Mouse (Mus musculus) heart, embryonic 15.5 days (tissue): ENCODE data around the gene Zbtb17. TPM values are rescaled to one million over a fixed set of nuclear protein-coding genes. Genes with fewer than 3 reads are reported as not detected.

Source experiments
- ATAC-seq: fragments of 200-750 bp; cut with Nextera tagmentation; replicated peaks from 2 replicates; pipeline ENCODE4 v1.8.0; 2017; ENCODE audit warnings: low read depth, moderate TSS enrichment; ENCODE audit not compliant: insufficient number of reproducible peaks, insufficient read depth, low FRiP score
- H3K27ac ChIP-seq: fragments of 300-500 bp; sonication (generic); 2 replicates; pipeline ENCODE4 v1.5.1; 2015; ENCODE audit warnings: mild to moderate bottlenecking, inconsistent platforms
- H3K27me3 ChIP-seq: fragments of 300-500 bp; sonication (generic); 2 replicates; pipeline ENCODE4 v1.6.1; 2015; ENCODE audit warnings: inconsistent platforms
- H3K36me3 ChIP-seq: fragments of 300-500 bp; sonication (generic); 2 replicates; pipeline ENCODE4 v1.6.1; 2015; ENCODE audit warnings: mild to moderate bottlenecking, inconsistent platforms
- H3K4me1 ChIP-seq: fragments of 300-500 bp; sonication (generic); replicated peaks from 2 replicates; pipeline ENCODE4 v1.6.1; 2015; ENCODE audit warnings: inconsistent platforms
- H3K4me2 ChIP-seq: fragments of 300-500 bp; sonication (generic); 2 replicates; pipeline ENCODE4 v1.6.1; 2015; ENCODE audit warnings: inconsistent platforms, mild to moderate bottlenecking, moderate library complexity
- H3K4me3 ChIP-seq: fragments of 300-500 bp; sonication (generic); 2 replicates; pipeline ENCODE4 v1.5.1; 2015; ENCODE audit warnings: mild to moderate bottlenecking, inconsistent platforms
- H3K9ac ChIP-seq: fragments of 300-500 bp; sonication (generic); 2 replicates; pipeline ENCODE4 v1.6.1; 2015; ENCODE audit warnings: mild to moderate bottlenecking, inconsistent platforms
- H3K9me3 ChIP-seq: fragments of 300-500 bp; sonication (generic); replicated peaks from 2 replicates; pipeline ENCODE4 v1.6.1; 2016; ENCODE audit warnings: inconsistent platforms
- WGBS: fragments of 180-500 bp; shearing (Covaris S2); methylation state at CpG from one replicate; pipeline ENCODE4 v1.1.7; 2015; ENCODE audit warnings: mixed read lengths; 5-methylcytosine and 5-hydroxymethylcytosine counted together
- polyA plus RNA-seq: library from polyadenylated mRNA; unstranded; fragments of >200 nt; fragmentation: Nextera tagmentation; extraction: Ambion mirVana; gene quantifications from 2 replicates; pipeline ENCODE4 v1.2.1, GENCODE M21; 2015

The Zbtb17 gene
- polyA plus RNA-seq, result 17.9 and 22.5 TPM in 2 replicates

DNA sequence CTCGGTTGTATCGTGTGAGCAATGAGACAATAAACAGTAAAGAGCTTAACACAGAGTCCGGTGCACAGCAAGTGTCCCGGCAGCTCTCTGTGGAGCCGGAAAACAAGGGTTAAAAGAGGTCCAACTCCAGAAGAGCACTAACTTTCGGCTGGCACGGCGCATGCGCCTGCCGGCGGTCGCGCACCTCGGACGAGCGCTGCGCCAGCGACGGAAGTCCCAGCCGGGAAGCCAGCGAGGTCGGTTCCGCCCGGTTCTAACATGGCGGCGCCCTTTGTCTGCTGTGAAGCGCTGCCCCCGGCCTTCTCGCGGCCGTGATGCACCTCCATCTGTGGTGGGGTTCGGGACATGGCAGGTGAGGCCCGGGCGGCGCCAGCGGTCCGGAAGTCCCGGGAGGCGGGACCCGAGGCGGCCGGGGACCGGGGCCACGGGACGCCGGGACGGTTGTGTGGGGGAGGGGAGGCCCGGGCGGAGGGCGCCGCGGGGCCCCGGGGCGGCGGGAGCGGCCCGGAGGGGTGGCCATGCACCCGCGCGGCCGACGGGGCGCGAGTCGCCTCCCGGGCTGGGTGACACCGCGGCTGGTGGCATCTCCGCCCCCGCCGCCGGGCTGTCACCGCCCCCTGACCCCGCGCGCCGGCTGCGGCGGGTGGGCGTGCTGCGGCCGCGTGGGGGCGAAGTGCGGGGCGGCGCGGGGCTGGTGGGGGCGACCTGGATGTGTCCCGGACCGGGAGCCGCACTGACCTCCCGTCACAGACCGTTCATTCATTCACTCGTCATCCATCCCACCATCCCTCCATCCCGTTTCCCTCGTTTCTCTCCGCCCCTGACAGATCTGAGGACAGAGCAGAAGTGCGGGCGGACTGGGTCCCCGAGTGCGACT is at the start of gene Zbtb17:
Zbtb17 (plus strand) TSS at position 204 of the 877 bp plus-strand sequence.
- Histone ChIP-seq H3K36me3 (peaks cover 9% of the 10 kb centered on the region; the same call in 1 of the 2 replicates), H3K4me1 (peaks cover 21% of the 10 kb centered on the region), H3K9ac (peak within 1 kb of the TSS; percentile 92), H3K9me3 (no peaks in the 10 kb centered on the region), H3K4me3 (peak within 1 kb of the TSS; percentile 90), H3K4me2 (peak within 1 kb of the TSS; percentile 88), H3K27me3 (no peaks in the 10 kb centered on the region), H3K27ac (peak within 1 kb of the TSS; percentile 76)
- ATAC-seq, result peak; percentile 86
- under 1% methylated on average over 87 of the region's 102 CpGs for WGBS

DNA sequence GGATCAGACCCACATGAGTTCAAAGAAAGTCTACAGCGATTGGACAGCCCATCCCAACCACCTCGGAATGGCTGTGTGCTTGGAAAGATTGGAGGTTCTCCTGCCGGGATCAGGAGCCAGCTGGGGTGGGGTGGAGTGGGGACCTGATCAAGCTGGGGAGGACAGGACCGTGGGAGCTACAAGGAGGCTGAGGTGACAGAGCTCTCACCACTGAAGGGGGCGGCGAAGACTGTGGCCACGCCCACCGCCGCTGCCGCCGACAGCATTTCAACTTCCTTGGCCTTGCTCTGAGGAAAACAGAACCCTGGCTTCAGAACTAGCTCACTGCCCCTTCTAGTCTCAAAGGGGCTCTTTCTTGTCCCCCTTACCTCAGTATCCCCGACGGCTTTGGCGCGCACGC is 49.7 kb upstream of the Zbtb17 start:
- no peak overlapping the region for H3K27ac ChIP-seq
- no peaks in the 10 kb centered on the region for H3K36me3 ChIP-seq
- H3K4me2 ChIP-seq, result peak overlapping the region; percentile 31
- 0 out of 2 replicates have a peak overlapping the region, but pooled peaks have one; percentile 0 for H3K4me3 ChIP-seq
- H3K9me3 ChIP-seq, result no peaks in the 10 kb centered on the region
- H3K9ac ChIP-seq, result no peak overlapping the region
- H3K27me3 ChIP-seq, result peaks cover 6% of the 10 kb centered on the region; the same call in 1 of the 2 replicates
- peak; percentile 34; the same call in 1 of the 2 replicates for ATAC-seq
- 13% methylated on average over 16 of the region's 16 CpGs for WGBS
- peaks cover 6% of the 10 kb centered on the region for H3K4me1 ChIP-seq

DNA sequence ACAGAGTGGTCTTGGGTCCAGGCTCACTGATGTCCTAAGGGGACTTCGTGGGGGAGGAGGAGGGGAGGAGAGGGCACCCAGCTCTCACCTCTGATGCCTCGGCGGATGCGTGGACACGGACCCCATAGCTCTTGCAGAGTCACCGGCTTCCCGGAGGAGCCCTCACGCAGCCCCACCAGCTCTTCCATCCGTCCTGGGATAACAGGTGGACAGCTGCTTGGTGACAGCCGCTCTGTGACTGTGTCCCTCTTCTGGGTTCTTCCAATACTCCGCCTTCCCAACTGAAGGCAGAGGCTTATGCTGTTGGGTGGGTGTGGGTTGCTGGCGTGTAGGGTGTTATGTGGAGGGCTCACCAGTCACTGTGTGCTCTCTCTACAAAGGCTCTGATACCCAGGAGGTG is 46.6 kb upstream of the Zbtb17 start:
- Histone ChIP-seq H3K4me3 (no peak overlapping the region), H3K27me3 (no peaks in the 10 kb centered on the region), H3K27ac (no peak overlapping the region), H3K9ac (no peak overlapping the region), H3K36me3 (no peaks in the 10 kb centered on the region), H3K4me1 (peaks cover 6% of the 10 kb centered on the region), H3K9me3 (no peaks in the 10 kb centered on the region), H3K4me2 (no peak overlapping the region)
- no peak for ATAC-seq
- 73% methylated on average over 12 of the region's 12 CpGs for WGBS

DNA sequence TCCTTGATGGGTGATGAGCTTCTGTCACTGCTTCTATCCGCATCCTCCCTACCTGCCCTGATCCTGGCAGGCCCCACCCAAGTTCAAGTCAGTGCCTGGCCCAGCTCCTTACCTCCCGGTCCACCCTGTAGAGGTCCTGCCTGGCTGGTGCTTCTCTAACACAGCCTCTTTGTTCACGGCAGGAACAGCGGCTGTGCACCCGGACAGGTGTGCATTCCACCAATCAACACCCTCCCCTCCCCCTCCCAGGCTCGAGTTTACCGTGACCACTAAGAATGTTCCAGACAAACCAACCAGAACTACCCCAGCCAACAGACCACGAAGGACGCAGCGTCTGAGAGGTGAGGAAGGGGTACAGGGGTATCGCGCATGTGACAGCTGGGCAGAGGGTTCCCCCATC is 45.9 kb upstream of the Zbtb17 start, which contains the start of gene Clcnka:
Clcnka (minus strand) TSS at position 180 of the 400 bp plus-strand sequence.
- Histone ChIP-seq H3K36me3 (no peaks in the 10 kb centered on the region), H3K4me2 (no peak within 1 kb of the TSS), H3K9me3 (no peaks in the 10 kb centered on the region), H3K27me3 (0 out of 2 replicates have a peak, but pooled peaks cover under 1% of the 10 kb centered on the region), H3K27ac (no peak within 1 kb of the TSS), H3K9ac (no peak within 1 kb of the TSS), H3K4me1 (peaks cover 6% of the 10 kb centered on the region), H3K4me3 (no peak within 1 kb of the TSS)
- no peak for ATAC-seq
- WGBS, result 46% methylated on average over 12 of the region's 12 CpGs

DNA sequence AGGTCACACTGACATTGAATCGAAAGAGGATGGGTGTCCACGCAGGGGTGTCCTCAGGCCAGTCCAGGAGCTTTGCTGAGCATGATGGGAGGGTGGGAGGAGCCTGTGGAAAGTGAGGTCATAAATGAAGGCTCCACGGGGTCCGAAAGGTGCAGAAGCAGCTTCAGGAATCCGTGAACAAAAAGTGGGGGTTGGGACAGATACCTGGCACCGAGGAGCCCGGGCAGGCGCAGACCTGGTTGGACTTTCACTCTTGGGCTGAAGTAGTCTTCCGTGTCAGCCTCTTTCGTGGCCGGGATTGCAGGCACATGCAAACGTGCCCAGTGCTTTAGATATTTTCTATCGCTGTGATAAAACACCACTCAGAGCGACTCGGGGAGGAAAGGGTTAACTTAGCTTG is 44.3 kb upstream of the Zbtb17 start:
- Histone ChIP-seq H3K4me2 (no peak overlapping the region), H3K36me3 (no peaks in the 10 kb centered on the region), H3K4me3 (no peak overlapping the region), H3K27me3 (0 out of 2 replicates have a peak, but pooled peaks cover 3% of the 10 kb centered on the region), H3K4me1 (no peaks in the 10 kb centered on the region; the same call in none of the 2 replicates), H3K27ac (no peak overlapping the region), H3K9me3 (no peaks in the 10 kb centered on the region), H3K9ac (no peak overlapping the region)
- ATAC-seq, result no peak
- 81% methylated on average over 15 of the region's 15 CpGs for WGBS

DNA sequence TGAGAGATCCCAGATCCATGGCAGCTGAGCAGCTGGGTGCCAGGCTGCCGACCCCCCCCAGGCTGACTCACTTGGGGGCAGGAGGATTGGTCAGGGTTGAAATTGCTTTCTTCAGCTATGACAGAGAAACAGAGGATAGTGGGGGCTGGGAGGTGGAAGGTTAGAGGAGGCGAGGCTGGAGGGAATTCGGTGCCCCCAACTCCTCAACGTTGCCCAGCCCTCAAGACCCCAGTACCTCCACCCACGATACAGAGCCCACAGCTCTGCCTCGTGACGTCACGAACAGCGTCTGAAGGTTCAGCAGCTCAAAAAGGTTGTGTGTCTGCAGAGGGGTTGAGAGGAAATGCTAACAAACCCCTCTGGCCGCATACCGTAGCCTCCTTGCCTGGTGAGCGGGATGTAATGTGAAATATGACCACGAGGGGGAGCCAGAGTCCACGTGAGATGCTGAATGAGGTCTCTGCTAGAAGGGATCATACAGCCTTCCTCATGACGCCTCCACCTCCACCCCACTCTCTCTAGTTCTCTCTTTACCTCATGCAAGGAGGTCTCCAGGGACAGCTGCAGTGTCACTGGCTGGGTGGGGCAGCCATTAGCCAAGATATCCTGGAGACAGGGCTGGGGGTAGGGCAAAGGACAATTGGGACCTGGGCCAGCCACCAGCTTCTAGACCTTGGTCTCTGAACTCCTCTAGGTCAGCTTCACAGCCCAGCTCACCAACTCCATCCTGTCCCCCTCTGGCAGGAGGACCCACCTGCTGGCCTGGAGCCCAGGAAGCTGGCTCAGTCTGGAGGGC is 39.7 kb upstream of the Zbtb17 start:
- peak; percentile 70 for ATAC-seq
- Histone ChIP-seq H3K4me2 (peak overlapping the region; percentile 40), H3K4me1 (peaks cover 16% of the 10 kb centered on the region), H3K27ac (0 out of 2 replicates have a peak overlapping the region, but pooled peaks have one; percentile 22), H3K27me3 (0 out of 2 replicates have a peak, but pooled peaks cover 3% of the 10 kb centered on the region), H3K4me3 (no peak overlapping the region), H3K36me3 (no peaks in the 10 kb centered on the region), H3K9me3 (no peaks in the 10 kb centered on the region), H3K9ac (no peak overlapping the region)
- WGBS, result 8% methylated on average over 15 of the region's 15 CpGs

DNA sequence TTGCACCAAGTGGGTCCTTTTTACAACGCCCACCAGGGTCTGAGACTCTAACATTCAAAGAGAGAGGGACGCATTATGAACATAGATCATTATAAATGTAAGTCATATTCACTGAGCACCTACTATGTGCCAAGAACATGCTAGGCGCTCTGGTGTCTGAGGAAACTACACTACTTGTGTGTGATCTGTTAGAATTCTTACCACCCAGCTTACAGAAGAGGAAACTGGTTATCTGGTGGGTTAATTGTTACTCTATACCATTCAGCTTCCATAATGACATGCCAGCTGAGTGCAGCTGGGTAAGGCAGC is 39.2 kb upstream of the Zbtb17 start:
- Histone ChIP-seq H3K4me3 (no peak overlapping the region), H3K9me3 (no peaks in the 10 kb centered on the region), H3K4me1 (peaks cover 16% of the 10 kb centered on the region), H3K36me3 (no peaks in the 10 kb centered on the region), H3K27me3 (0 out of 2 replicates have a peak, but pooled peaks cover 3% of the 10 kb centered on the region), H3K9ac (no peak overlapping the region), H3K27ac (0 out of 2 replicates have a peak overlapping the region, but pooled peaks have one; percentile 22), H3K4me2 (no peak overlapping the region)
- no peak for ATAC-seq
- WGBS, result 79% methylated on average over 3 of the region's 3 CpGs

DNA sequence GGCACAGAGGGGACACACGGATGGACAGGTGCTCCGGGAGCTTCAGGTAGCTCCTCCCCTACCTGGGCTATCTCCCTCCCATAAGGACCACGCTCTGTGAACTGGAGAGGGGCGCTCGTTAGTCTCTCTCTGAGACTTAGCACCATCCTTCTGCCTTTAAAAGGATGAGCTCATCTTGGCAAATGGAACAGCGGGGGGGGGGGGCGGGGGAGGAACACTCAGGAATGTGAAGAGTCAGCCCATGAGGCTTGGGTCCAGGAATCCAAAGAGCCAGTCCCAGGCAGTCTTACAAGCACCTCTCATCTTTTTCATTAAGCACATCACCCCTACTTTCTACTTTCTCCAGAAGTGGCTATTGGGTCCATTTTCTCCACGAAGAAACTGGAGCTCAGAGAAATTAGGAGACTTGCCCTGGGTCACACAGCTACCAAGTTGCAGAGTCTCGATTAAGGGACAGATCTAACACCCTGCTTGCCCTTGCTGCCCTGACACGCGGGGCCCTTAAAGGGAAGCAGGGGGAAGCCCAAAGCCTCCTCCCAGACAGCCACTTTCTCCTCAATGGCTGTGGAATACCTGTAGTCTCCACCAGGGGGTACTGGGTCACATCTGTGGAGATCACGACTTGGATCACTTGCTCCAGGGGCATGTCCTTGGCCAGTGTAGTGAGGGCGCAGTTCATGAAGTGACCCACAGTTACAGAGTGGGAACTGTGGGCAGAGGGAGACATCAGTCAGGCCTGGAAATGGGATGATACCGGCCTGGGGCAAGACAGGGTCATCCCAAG is 37.7 kb upstream of the Zbtb17 start:
- H3K4me3 ChIP-seq, result no peak overlapping the region
- ATAC-seq, result peak; percentile 47; the same call in 1 of the 2 replicates
- H3K9me3 ChIP-seq, result no peaks in the 10 kb centered on the region
- WGBS, result 31% methylated on average over 14 of the region's 14 CpGs
- peak overlapping the region; percentile 59 for H3K27ac ChIP-seq
- H3K36me3 ChIP-seq, result no peaks in the 10 kb centered on the region
- H3K4me1 ChIP-seq, result peaks cover 16% of the 10 kb centered on the region
- 0 out of 2 replicates have a peak, but pooled peaks cover 3% of the 10 kb centered on the region for H3K27me3 ChIP-seq
- H3K4me2 ChIP-seq, result no peak overlapping the region
- peak overlapping the region; percentile 34; the same call in 1 of the 2 replicates for H3K9ac ChIP-seq

DNA sequence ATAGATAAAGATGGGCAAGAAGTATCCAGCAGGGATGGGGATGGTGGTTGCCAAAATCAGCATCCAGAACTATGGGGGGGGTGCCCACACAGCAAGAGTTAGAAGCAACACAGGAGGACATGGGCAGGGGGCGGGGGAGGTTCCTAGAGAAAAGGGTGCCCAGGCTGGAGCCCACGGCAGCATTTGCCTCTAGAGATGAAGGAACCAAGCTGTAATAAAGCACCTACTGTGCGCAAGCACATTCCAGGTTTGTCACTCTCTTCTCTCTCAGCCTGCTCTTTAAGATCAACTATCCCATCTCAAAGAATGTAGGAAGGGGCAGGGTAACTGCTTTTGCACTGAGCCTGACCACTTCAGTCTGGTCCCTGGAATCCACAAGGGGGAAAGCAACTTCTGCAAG is 35.9 kb upstream of the Zbtb17 start:
- WGBS, result 90% methylated on average over 3 of the region's 3 CpGs
- H3K9me3 ChIP-seq, result no peaks in the 10 kb centered on the region
- H3K9ac ChIP-seq, result no peak overlapping the region
- peaks cover 16% of the 10 kb centered on the region for H3K4me1 ChIP-seq
- ATAC-seq, result no peak
- no peak overlapping the region for H3K27ac ChIP-seq
- 0 out of 2 replicates have a peak, but pooled peaks cover 3% of the 10 kb centered on the region for H3K27me3 ChIP-seq
- H3K4me2 ChIP-seq, result no peak overlapping the region
- no peak overlapping the region for H3K4me3 ChIP-seq
- no peaks in the 10 kb centered on the region for H3K36me3 ChIP-seq

DNA sequence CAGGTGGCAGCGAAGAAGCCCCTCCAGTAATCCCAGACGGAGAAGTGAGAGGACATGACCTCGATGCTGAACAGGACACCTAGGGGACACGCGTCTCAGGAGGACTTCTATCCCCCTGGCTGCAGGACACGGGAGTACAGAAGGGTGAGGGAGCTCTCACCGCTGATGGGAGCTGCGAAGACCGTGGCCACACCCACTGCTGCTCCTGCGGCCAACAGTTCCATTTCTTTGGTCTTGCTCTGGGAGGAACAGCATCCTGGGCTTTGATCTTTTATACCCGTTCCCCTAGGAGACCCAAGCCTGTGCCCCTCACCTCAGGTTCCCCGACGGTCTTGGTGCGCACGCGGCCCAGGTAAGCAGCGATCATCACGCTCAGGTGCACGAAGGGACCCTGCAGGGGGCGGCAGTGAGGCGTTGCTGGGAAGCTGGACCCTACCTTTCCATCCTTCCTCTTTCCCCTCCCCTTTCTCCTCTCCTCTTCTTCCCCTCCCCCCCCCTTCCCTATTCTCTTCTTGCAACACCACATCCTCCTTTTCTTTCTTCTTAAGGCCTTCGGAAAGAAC is 32.9 kb upstream of the Zbtb17 start:
- no peak overlapping the region for H3K4me2 ChIP-seq
- H3K36me3 ChIP-seq, result no peaks in the 10 kb centered on the region
- H3K4me1 ChIP-seq, result peaks cover 9% of the 10 kb centered on the region
- 25% methylated on average over 22 of the region's 22 CpGs for whole genome bisulfite sequencing
- no peaks in the 10 kb centered on the region for H3K27me3 ChIP-seq
- ATAC-seq, result no peak
- no peak overlapping the region for H3K4me3 ChIP-seq
- no peak overlapping the region for H3K9ac ChIP-seq
- H3K27ac ChIP-seq, result no peak overlapping the region
- no peaks in the 10 kb centered on the region for H3K9me3 ChIP-seq
